Mouse (Mus musculus) testis, postnatal 10 days (tissue): ENCODE measurements around the gene Serpinb3a.
A peak's percentile ranks its signal among the peaks of the same experiment; 100 is the strongest.
"Not testable (repeated sequence)": the region's sequence is repeated elsewhere in the genome, so short reads cannot be mapped to it uniquely, and the experiment has no call there.

ENCODE experiments used
- DNase-seq: peaks from one replicate; pipeline ENCODE4 v3.0.0; 2021; ENCODE audit warnings: low spot score

The Serpinb3a gene

GRCm38 (mm10) chr1:107052203-107052602 is at the start of gene Serpinb3a:
TSS of gene Serpinb3a (minus strand) at chr1:107052303.
- no peak for DNase-seq

- no peak for DNase-seq
These were observed 46.3 kb upstream of the Serpinb3a start for GRCm38 (mm10) chr1:107098417-107098816.

GRCm38 (mm10) chr1:107083406-107083805 is 31.3 kb upstream of the Serpinb3a start, which contains the start of gene Serpinb3d:
TSS of gene Serpinb3d (minus strand) at chr1:107083506.
- no peak for DNase-seq

- DNase-seq: not testable (repeated sequence)
These were observed 17.9 kb downstream of the Serpinb3a start for GRCm38 (mm10) chr1:107034236-107034635.

- DNase-seq: no peak
These were observed 26.2 kb downstream of the Serpinb3a start for GRCm38 (mm10) chr1:107025886-107026285.

- no peak for DNase-seq
These were observed 36.9 kb downstream of the Serpinb3a start for GRCm38 (mm10) chr1:107015210-107015609.

GRCm38 (mm10) chr1:107014530-107014929 is 37.6 kb downstream of the Serpinb3a start:
- DNase-seq: peak; percentile 43

- no peak for DNase-seq
These were observed 45.8 kb downstream of the Serpinb3a start for GRCm38 (mm10) chr1:107006316-107006715.

- no peak for DNase-seq
These were observed 50.3 kb downstream of the Serpinb3a start for GRCm38 (mm10) chr1:107001754-107002153.

- peak; percentile 50 for DNase-seq
These were observed 51.7 kb downstream of the Serpinb3a start for GRCm38 (mm10) chr1:107000424-107000823.
